Mouse (Mus musculus): Measurements from ENCODE around the gene Zfp2. TPM values are rescaled to one million over a fixed set of nuclear protein-coding genes. Genes with fewer than 3 reads are reported as not detected.

The Zfp2 gene
- polyA plus RNA-seq, 1 experiment from 2014 or later = 9.2 TPM

Other genes with a start within 250 kb of the Zfp2 start
- gene Zfp354c, start 88.4 kb downstream of the Zfp2 start, polyA plus RNA-seq (2014; fragmentation: Nextera tagmentation; extraction: Ambion mirVana) = 16.9 and 20.4 TPM in 2 replicates
- 0.50 and 0.63 TPM in 2 replicates for gene Zfp879, start 74.6 kb downstream of the Zfp2 start, polyA plus RNA-seq (2014; fragmentation: Nextera tagmentation; extraction: Ambion mirVana)
- gene Grm6, start 65.5 kb downstream of the Zfp2 start, polyA plus RNA-seq (2014; fragmentation: Nextera tagmentation; extraction: Ambion mirVana) = 0.04 TPM in 1 of 2 replicates, not detected in the other
- gene Zfp454, start 28.5 kb downstream of the Zfp2 start, polyA plus RNA-seq (2014; fragmentation: Nextera tagmentation; extraction: Ambion mirVana) = 2.8 and 4.6 TPM in 2 replicates
- gene Zfp354b, start 15.5 kb upstream of the Zfp2 start, polyA plus RNA-seq (2014; fragmentation: Nextera tagmentation; extraction: Ambion mirVana) = 0.30 and 0.82 TPM in 2 replicates
- gene 4933414I15Rik, start 27.6 kb upstream of the Zfp2 start, polyA plus RNA-seq (2014; fragmentation: Nextera tagmentation; extraction: Ambion mirVana) = not detected in 2 replicates
- not detected in 2 replicates for gene Prop1, start 37.6 kb upstream of the Zfp2 start, polyA plus RNA-seq (2014; fragmentation: Nextera tagmentation; extraction: Ambion mirVana)
- not detected in 2 replicates for gene Olfr1378, start 50.4 kb upstream of the Zfp2 start, polyA plus RNA-seq (2014; fragmentation: Nextera tagmentation; extraction: Ambion mirVana)
- gene Olfr1377, start 65.8 kb upstream of the Zfp2 start, polyA plus RNA-seq (2014; fragmentation: Nextera tagmentation; extraction: Ambion mirVana) = not detected in 2 replicates
- not detected in 2 replicates for gene Olfr51, start 87.4 kb upstream of the Zfp2 start, polyA plus RNA-seq (2014; fragmentation: Nextera tagmentation; extraction: Ambion mirVana)
- not detected in 2 replicates for gene Olfr54, start 98.1 kb upstream of the Zfp2 start, polyA plus RNA-seq (2014; fragmentation: Nextera tagmentation; extraction: Ambion mirVana)
- gene Olfr1375, start 131.9 kb upstream of the Zfp2 start, polyA plus RNA-seq (2014; fragmentation: Nextera tagmentation; extraction: Ambion mirVana) = not detected in 2 replicates
- gene Zfp354a, start 143.1 kb upstream of the Zfp2 start, polyA plus RNA-seq (2014; fragmentation: Nextera tagmentation; extraction: Ambion mirVana) = 6.6 and 8.2 TPM in 2 replicates

All from heart, embryonic 11.5 days (tissue).